Mouse (Mus musculus) thymus, adult 2 months (tissue): Measurements from ENCODE around the gene 0610040J01Rik.

Experiments used
- CTCF ChIP-seq: fragments of 200-500 bp; IDR thresholded peaks from 2 replicates; pipeline ENCODE4 v1.5.1; 2012; ENCODE audit warnings: mild to moderate bottlenecking, control low read depth, low read length, moderate library complexity, borderline replicate concordance; ENCODE audit not compliant: control insufficient read depth, poor library complexity, insufficient read depth; ENCODE audit errors: extremely low read depth
- POLR2A ChIP-seq: fragments of 200-500 bp; IDR thresholded peaks from 2 replicates; pipeline ENCODE4 v1.6.1; 2012; ENCODE audit warnings: mild to moderate bottlenecking, low read length, control low read depth, moderate library complexity; ENCODE audit not compliant: control insufficient read depth, poor library complexity, insufficient read depth; ENCODE audit errors: extremely low read depth

DNA sequence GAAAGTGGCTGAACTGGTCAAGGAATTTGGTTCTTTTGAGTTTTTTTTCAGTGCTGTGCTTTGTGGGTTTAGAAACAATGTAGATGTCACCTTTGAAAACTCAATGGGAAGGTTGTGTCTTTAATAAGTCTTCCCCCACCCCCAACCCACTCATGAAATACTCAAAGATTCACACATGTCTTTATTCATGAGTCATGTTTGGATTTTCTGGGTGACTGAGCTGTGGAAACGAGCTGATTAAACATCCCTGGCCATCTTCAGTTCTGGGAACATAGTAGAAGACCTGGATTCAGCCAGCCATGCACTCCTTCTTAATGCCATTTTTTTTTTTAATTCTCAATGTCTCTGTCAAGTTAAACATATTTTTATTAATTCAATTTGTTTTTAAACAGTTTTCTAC lies 38.6 kb upstream of the 0610040J01Rik start:
- TF ChIP-seq POLR2A, result no peak
- no peak for TF ChIP-seq CTCF
